Mouse (Mus musculus) stomach, postnatal 0 days (tissue): ENCODE measurements around the gene Fgfr2.

Source experiments
- CTCF ChIP-seq: IDR thresholded peaks from 2 replicates; pipeline ENCODE4 v1.5.1; 2016; ENCODE audit warnings: antibody characterized with exemption, low read depth, mild to moderate bottlenecking, moderate library complexity
- EP300 ChIP-seq: optimal IDR thresholded peaks from 2 replicates; pipeline ENCODE3; 2016; ENCODE audit warnings: antibody characterized with exemption

- no peak for TF ChIP-seq EP300
- TF ChIP-seq CTCF = no peak
These were observed 1114.1 kb downstream of the Fgfr2 start for GRCm38 (mm10) chr7:132009002-132009401.
